Mouse (Mus musculus) thymus, postnatal 25 days (tissue): ENCODE measurements around the gene RPS10-NUDT3.
A peak's percentile ranks its signal among the peaks of the same experiment; 100 is the strongest.

ENCODE experiments used
- DNase-seq: peaks from one replicate; pipeline ENCODE4 v3.0.0; 2022

RPS10-NUDT3 gene

GRCm38 (mm10) chr17:27573772-27574320 lies 61.2 kb downstream of the RPS10-NUDT3 start:
- no peak for DNase-seq

- no peak for DNase-seq
Observed at GRCm38 (mm10) chr17:27571315-27571714, 63.7 kb downstream of the RPS10-NUDT3 start.

- no peak for DNase-seq
Observed at GRCm38 (mm10) chr17:27568228-27568627, 66.8 kb downstream of the RPS10-NUDT3 start.

- no peak for DNase-seq
Observed at GRCm38 (mm10) chr17:27565942-27566267, 69.1 kb downstream of the RPS10-NUDT3 start.

GRCm38 (mm10) chr17:27565163-27565941 lies 69.7 kb downstream of the RPS10-NUDT3 start, which contains the start of gene AI413582:
Gene AI413582, minus strand, starts transcription at chr17:27565756.
- peak; percentile 98 for DNase-seq

- peak; percentile 53 for DNase-seq
Observed at GRCm38 (mm10) chr17:27564391-27565162, 70.4 kb downstream of the RPS10-NUDT3 start.

- no peak for DNase-seq
Observed at GRCm38 (mm10) chr17:27563771-27564244, 71.2 kb downstream of the RPS10-NUDT3 start.

GRCm38 (mm10) chr17:27561809-27562526 lies 73.1 kb downstream of the RPS10-NUDT3 start:
- DNase-seq, result no peak

GRCm38 (mm10) chr17:27560926-27561480 lies 74.0 kb downstream of the RPS10-NUDT3 start:
- no peak for DNase-seq

GRCm38 (mm10) chr17:27559596-27559995 lies 75.4 kb downstream of the RPS10-NUDT3 start:
- no peak for DNase-seq

- no peak for DNase-seq
Observed at GRCm38 (mm10) chr17:27558845-27559244, 76.2 kb downstream of the RPS10-NUDT3 start.

- peak; percentile 27 for DNase-seq
Observed at GRCm38 (mm10) chr17:27557927-27558661, 76.9 kb downstream of the RPS10-NUDT3 start.

- DNase-seq, result peak; percentile 94
Observed at GRCm38 (mm10) chr17:27557181-27557926, 77.7 kb downstream of the RPS10-NUDT3 start.

GRCm38 (mm10) chr17:27556315-27557011 lies 78.6 kb downstream of the RPS10-NUDT3 start, which contains the start of gene Hmga1:
Gene Hmga1, plus strand, starts transcription at chr17:27556497.
- DNase-seq, result peak; percentile 94

GRCm38 (mm10) chr17:27555512-27556172 lies 79.4 kb downstream of the RPS10-NUDT3 start:
- peak; percentile 85 for DNase-seq

- DNase-seq, result peak; percentile 87
Observed at GRCm38 (mm10) chr17:27555075-27555511, 79.9 kb downstream of the RPS10-NUDT3 start.

- DNase-seq, result peak; percentile 25
Observed at GRCm38 (mm10) chr17:27554062-27554960, 80.7 kb downstream of the RPS10-NUDT3 start.
